Mouse (Mus musculus): ENCODE data around the gene Gmip.

DNA sequence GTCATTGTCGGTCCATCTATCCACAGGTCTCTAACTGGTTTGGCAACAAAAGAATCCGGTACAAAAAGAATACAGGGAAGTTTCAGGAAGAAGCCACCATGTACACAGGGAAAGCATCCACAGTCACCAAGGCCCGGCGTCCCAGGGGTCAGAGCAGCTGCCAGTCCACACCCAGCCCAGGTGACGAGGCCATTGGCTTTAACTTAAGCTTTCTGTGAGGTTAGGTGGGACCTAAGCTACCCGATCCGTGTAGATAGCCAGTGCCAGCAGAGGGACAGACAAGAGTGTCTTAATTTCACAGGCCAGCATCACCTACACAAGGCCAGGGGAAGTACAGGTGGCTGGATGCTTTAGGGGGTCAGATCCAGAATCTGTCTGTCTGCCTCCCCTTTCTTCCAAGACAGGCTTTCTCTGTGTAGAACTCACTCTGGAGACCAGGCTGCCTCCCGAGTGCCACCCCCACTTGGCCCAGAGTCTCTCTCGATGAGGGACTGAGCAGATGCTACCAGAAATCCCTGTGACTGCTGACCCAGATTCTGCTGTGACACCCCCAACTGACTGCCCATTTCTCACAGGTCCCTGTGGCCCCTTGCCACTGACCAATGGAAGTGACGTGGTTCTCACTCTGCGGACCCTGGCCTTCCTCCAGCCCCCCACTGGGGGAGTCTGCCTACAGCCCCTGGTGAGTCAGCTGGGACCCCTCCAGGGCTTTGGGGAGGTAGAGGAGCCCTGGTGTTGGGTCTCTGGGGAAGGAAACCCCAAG, 61.7 kb downstream of the Gmip start:
- TF ChIP-seq CTCF (IDR thresholded peaks at IDR 0.05) (no peak), EP300 (IDR thresholded peaks at IDR 0.05; ENCODE audit: insufficient read depth, low read depth, low read length) (no peak), POLR2A (IDR thresholded peaks at IDR 0.05; ENCODE audit: insufficient read depth, low read depth, low read length) (no peak)

All from heart, adult 2 months (tissue).